In the genomic region with DNA sequence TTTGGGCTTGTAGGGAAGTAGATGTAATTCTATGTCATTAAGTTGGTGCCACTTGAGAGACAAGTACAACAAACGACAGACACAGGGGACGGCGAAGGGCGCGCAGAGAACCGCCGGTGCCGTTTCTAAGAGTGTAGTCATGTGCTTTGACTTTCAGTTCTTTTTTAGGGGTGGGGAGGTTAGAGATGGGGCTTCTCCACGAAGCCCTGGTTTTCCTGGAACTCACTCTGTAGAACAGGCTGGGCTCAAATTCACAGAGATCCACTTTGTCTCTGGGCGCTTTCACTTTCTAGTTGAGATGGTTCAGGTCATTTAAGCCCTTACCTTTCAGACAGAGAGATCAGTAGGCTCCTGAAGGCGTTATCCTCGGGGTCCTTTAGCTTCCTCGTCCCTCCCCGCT, we compare ENCODE assay signal across 17 mouse cellular contexts.
"Had no signal": no experiment of that assay in that cellular context is flagged by ENCODE, and none has a peak within 500 bp of the region (broad histone marks: within the 10 kb centered on the region; RNA-seq: fewer than 3 reads in every experiment).

No protein-coding gene starts in this region.

- H3K9me3 ChIP-seq: lung, embryonic 15.5 days; midbrain, embryonic 10.5 days; midbrain, embryonic 12.5 days; neural tube, embryonic 13.5 days; neural tube, embryonic 15.5 days had no signal

- H3K4me2 ChIP-seq: lung, embryonic 15.5 days; midbrain, embryonic 12.5 days; neural tube, embryonic 13.5 days; neural tube, embryonic 15.5 days had no signal

- H3K4me3 ChIP-seq: lung, embryonic 15.5 days; midbrain, embryonic 10.5 days; midbrain, embryonic 12.5 days; myocyte; neural tube, embryonic 13.5 days; neural tube, embryonic 15.5 days had no signal

- H3K27me3 ChIP-seq: lung, embryonic 15.5 days; neural tube, embryonic 13.5 days; neural tube, embryonic 15.5 days had no signal

- H3K4me1 ChIP-seq: lung, embryonic 15.5 days; midbrain, embryonic 12.5 days; neural tube, embryonic 13.5 days; neural tube, embryonic 15.5 days had no signal

- H3K9ac ChIP-seq: liver, postnatal 0 days; lung, embryonic 15.5 days; midbrain, embryonic 12.5 days; neural tube, embryonic 13.5 days; neural tube, embryonic 15.5 days had no signal

- DNase-seq: liver, postnatal 0 days; lung, adult 2 months; midbrain, embryonic 14.5 days; retina, postnatal 1 day; right cerebral cortex, adult 18-20 months; right cerebral cortex, postnatal 25 days; right cerebral cortex, postnatal 4 days; spleen, adult 18-20 months; thymus, adult 18-20 months; thymus, postnatal 14 days; thymus, postnatal 36 days had no signal

- H3K27ac ChIP-seq: lung, embryonic 15.5 days; midbrain, embryonic 10.5 days; midbrain, embryonic 12.5 days; neural tube, embryonic 13.5 days; neural tube, embryonic 15.5 days had no signal
